In the genomic region with DNA sequence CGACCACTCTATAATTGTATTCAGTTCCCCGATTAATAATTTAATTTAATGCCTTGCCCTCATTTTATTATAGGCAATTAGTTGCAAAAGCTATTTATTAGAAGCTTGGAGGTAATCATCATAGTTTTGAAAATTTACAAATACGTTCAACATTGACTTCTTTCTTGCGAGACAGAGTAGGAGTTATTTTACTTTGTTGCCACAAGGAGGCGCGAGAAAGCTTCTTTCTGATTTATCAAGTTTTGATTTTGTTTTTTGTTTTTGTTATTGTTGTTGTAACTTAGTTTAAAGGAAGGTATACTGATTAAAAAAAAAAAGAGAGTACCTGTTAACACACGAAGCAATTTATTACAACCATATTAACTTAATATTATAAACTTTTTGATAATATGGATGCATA, we compare ENCODE assay signal across 12 mouse cellular contexts.
DNase-seq lines count a peak whose midpoint lies in the region; ATAC-seq and TF ChIP-seq lines count a peak whose summit lies in the region.
"Had no signal": no experiment of that assay in that cellular context is flagged by ENCODE, and none has a peak within 500 bp of the region (broad histone marks: within the 10 kb centered on the region; RNA-seq: fewer than 3 reads in every experiment).

No protein-coding gene starts in this region.

- H3K4me1 ChIP-seq in lung, embryonic 14.5 days (ENCODE audit: insufficient read depth), result no peaks in the 10 kb centered on the region
- H3K4me1 ChIP-seq: forebrain, embryonic 12.5 days had no signal

- H3K9ac ChIP-seq in lung, embryonic 14.5 days, result no peak overlapping the region
- H3K9ac ChIP-seq: forebrain, embryonic 12.5 days had no signal

- peak; percentile 38; the same call in 1 of the 2 replicates for TF ChIP-seq CTCF in gastrocnemius, adult 2 months (IDR thresholded peaks at IDR 0.05)
- TF ChIP-seq CTCF in lung, embryonic 14.5 days (IDR thresholded peaks at IDR 0.05; ENCODE audit: low read depth), result peak; percentile 56

- H3K27ac ChIP-seq in gastrocnemius, adult 2 months, result no peak overlapping the region
- H3K27ac ChIP-seq in lung, embryonic 14.5 days (ENCODE audit: low read depth), result no peak overlapping the region
- H3K27ac ChIP-seq: forebrain, embryonic 12.5 days had no signal

- H3K27me3 ChIP-seq in lung, embryonic 14.5 days (ENCODE audit: insufficient read depth, low read length), result no peaks in the 10 kb centered on the region
- H3K27me3 ChIP-seq: forebrain, embryonic 12.5 days had no signal

- no peak for ATAC-seq in lung, embryonic 14.5 days (ENCODE audit: insufficient read depth)
- ATAC-seq: inflammation-experienced regulatory T-cells, adult 6 months; midbrain, embryonic 16.5 days had no signal

- 27% methylated on average over 7 of the region's 7 CpGs for WGBS in lung, embryonic 14.5 days

- H3K9me3 ChIP-seq in lung, embryonic 14.5 days (ENCODE audit: low read depth, low read length), result no peaks in the 10 kb centered on the region
- H3K9me3 ChIP-seq: forebrain, embryonic 12.5 days had no signal

- no peak for DNase-seq in gastrocnemius, adult 2 months
- no peak for DNase-seq in gastrocnemius, postnatal 25 days
- DNase-seq in lung, embryonic 14.5 days, result peak; percentile 64
- no peak for DNase-seq in lung, postnatal 4 days
- DNase-seq in R1 (ENCODE audit: low read depth, low spot score), result peak; percentile 15
- peak; percentile 9 for DNase-seq in mesoderm, embryonic 11.5 days (ENCODE audit: low read depth, low spot score)
- DNase-seq in ovary, postnatal 14 days (ENCODE audit: low spot score), result no peak
- DNase-seq in lung, postnatal 14 days, result no peak
- DNase-seq: cerebellum, postnatal 36 days had no signal

- no peaks in the 10 kb centered on the region for H3K36me3 ChIP-seq in lung, embryonic 14.5 days (ENCODE audit: insufficient read depth)
- H3K36me3 ChIP-seq: forebrain, embryonic 12.5 days had no signal

- no peak overlapping the region for H3K4me3 ChIP-seq in gastrocnemius, adult 2 months
- H3K4me3 ChIP-seq in lung, embryonic 14.5 days (ENCODE audit: low read depth, low read length), result no peak overlapping the region
- H3K4me3 ChIP-seq: forebrain, embryonic 12.5 days had no signal

- H3K4me2 ChIP-seq in lung, embryonic 14.5 days, result no peak overlapping the region
- H3K4me2 ChIP-seq: forebrain, embryonic 12.5 days had no signal

- intact Hi-C loops in gastrocnemius, adult 2 months (cut with DNase I), result no loop called here

Comparison
In these comparisons a context has a peak if more than half of its experiments do, and no peak if none do; other contexts are left out.
1. DNase-seq: peak in lung, embryonic 14.5 days (single experiment), R1 (single experiment) and mesoderm, embryonic 11.5 days (single experiment); none in gastrocnemius, adult 2 months (single experiment), gastrocnemius, postnatal 25 days (single experiment), lung, postnatal 4 days (0 of 2), ovary, postnatal 14 days (single experiment) and lung, postnatal 14 days (single experiment).